Mouse (Mus musculus): ENCODE measurements at regions not wholly inside any gene's neighbourhood (a gene's known extent, or its start where the extent isn't known, plus 50 kb on each side); places are given as distances from the start of the nearest gene placed in this dataset.

GRCm38 (mm10) chr1:45580466-45580865, 77.4 kb upstream of the Col5a2 start:
- TF ChIP-seq CTCF (IDR thresholded peaks at IDR 0.05) (no peak), EP300 (IDR thresholded peaks at IDR 0.05) (0 out of 2 replicates have a peak, but pooled peaks have one; percentile 21)
